Mouse (Mus musculus) midbrain, embryonic 15.5 days (tissue): ENCODE measurements around the gene Pan2. TPM values are rescaled to one million over a fixed set of nuclear protein-coding genes. Genes with fewer than 3 reads are reported as not detected.

Source experiments
- ATAC-seq: fragments of 200-750 bp; cut with Nextera tagmentation; replicated peaks from 2 replicates; pipeline ENCODE4 v1.8.0; 2017; ENCODE audit warnings: moderate TSS enrichment
- H3K27ac ChIP-seq: fragments of 300-500 bp; sonication (generic); 2 replicates; pipeline ENCODE4 v1.5.1; 2015; ENCODE audit warnings: mild to moderate bottlenecking, inconsistent platforms
- H3K27me3 ChIP-seq: fragments of 300-500 bp; sonication (generic); replicated peaks from 2 replicates; pipeline ENCODE4 v1.6.1; 2015; ENCODE audit warnings: inconsistent platforms
- H3K36me3 ChIP-seq: fragments of 300-500 bp; sonication (generic); replicated peaks from 2 replicates; pipeline ENCODE4 v1.6.1; 2015; ENCODE audit warnings: inconsistent platforms
- H3K4me1 ChIP-seq: fragments of 300-500 bp; sonication (generic); 2 replicates; pipeline ENCODE4 v1.6.1; 2015; ENCODE audit warnings: inconsistent platforms
- H3K4me2 ChIP-seq: fragments of 300-500 bp; sonication (generic); 2 replicates; pipeline ENCODE4 v1.6.1; 2015; ENCODE audit warnings: inconsistent platforms, mild to moderate bottlenecking, moderate library complexity
- H3K4me3 ChIP-seq: fragments of 300-500 bp; sonication (generic); 2 replicates; pipeline ENCODE4 v1.5.1; 2015; ENCODE audit warnings: mild to moderate bottlenecking, inconsistent platforms
- H3K9ac ChIP-seq: fragments of 300-500 bp; sonication (generic); 2 replicates; pipeline ENCODE4 v1.6.1; 2015; ENCODE audit warnings: mild to moderate bottlenecking, inconsistent platforms
- H3K9me3 ChIP-seq: fragments of 300-500 bp; sonication (generic); 2 replicates; pipeline ENCODE4 v1.6.1; 2016; ENCODE audit warnings: inconsistent platforms
- WGBS: fragments of 180-500 bp; shearing (Covaris S2); methylation state at CpG from one replicate; pipeline ENCODE4 v1.1.7; 2015; ENCODE audit warnings: mixed read lengths; 5-methylcytosine and 5-hydroxymethylcytosine counted together
- polyA plus RNA-seq: library from polyadenylated mRNA; unstranded; fragments of >200 nt; fragmentation: Nextera tagmentation; extraction: Ambion mirVana; gene quantifications from 2 replicates; pipeline ENCODE4 v1.2.1, GENCODE M21; 2015

The Pan2 gene
- polyA plus RNA-seq, 1 experiment from 2014 or later: 24.0 TPM

GRCm38 (mm10) chr10:128370021-128370420, 66.9 kb downstream of the Pan2 start:
- peaks cover 24% of the 10 kb centered on the region for H3K4me1 ChIP-seq
- 55% methylated on average over 5 of the region's 6 CpGs for WGBS

DNA sequence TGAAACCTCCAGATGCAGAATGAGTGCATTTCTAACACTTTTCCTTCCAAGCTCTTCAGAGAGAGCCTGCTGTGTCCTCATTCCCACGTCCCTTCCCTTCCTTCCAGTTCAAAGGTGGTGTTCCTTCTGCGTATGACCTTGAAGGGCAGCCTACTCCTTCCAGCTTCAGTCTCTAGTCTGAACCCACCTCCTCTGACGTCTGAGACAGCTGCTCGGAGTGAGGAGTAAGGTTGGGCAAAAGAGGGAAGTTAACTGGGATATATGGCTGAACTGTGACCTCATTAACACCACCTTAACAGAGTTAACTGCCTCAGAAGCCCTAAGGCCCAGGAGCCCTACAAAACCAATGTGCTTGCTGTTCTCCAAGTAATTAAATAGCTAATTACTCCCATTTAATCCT, 67.5 kb downstream of the Pan2 start:
- ATAC-seq: no peak
- Histone ChIP-seq H3K36me3 (no peaks in the 10 kb centered on the region), H3K4me2 (no peak overlapping the region), H3K4me3 (no peak overlapping the region), H3K27me3 (no peaks in the 10 kb centered on the region), H3K9ac (no peak overlapping the region), H3K9me3 (no peaks in the 10 kb centered on the region), H3K4me1 (peaks cover 24% of the 10 kb centered on the region), H3K27ac (no peak overlapping the region)
- WGBS: 75% methylated on average over 4 of the region's 4 CpGs

More at GRCm38 (mm10) chr10:128370021-128370420, 66.9 kb downstream of the Pan2 start:
- Histone ChIP-seq H3K4me3 (no peak overlapping the region), H3K4me2 (no peak overlapping the region), H3K9me3 (no peaks in the 10 kb centered on the region), H3K27ac (peak overlapping the region; percentile 96; the same call in 1 of the 2 replicates), H3K9ac (no peak overlapping the region), H3K36me3 (no peaks in the 10 kb centered on the region), H3K27me3 (no peaks in the 10 kb centered on the region)
- ATAC-seq: no peak

Other genes starting within 250 kb of the Pan2 start
- gene Ptges3, start 244.4 kb upstream of the Pan2 start, polyA plus RNA-seq: 351 and 372 TPM in 2 replicates
- gene Atp5b, start 220.1 kb upstream of the Pan2 start, polyA plus RNA-seq: 2,030 and 2,053 TPM in 2 replicates
- gene Baz2a, start 211.8 kb upstream of the Pan2 start, polyA plus RNA-seq: 9.2 and 10.9 TPM in 2 replicates
- gene Rbms2, start 123.0 kb upstream of the Pan2 start, polyA plus RNA-seq: 8.9 and 9.2 TPM in 2 replicates
- gene Gls2, start 108.9 kb upstream of the Pan2 start, polyA plus RNA-seq: 1.2 and 1.7 TPM in 2 replicates
- gene Spryd4, start 91.5 kb upstream of the Pan2 start, polyA plus RNA-seq: 20.2 and 21.4 TPM in 2 replicates
- 0.09 TPM in 1 of 2 replicates, not detected in the other for gene Mip, start 77.5 kb upstream of the Pan2 start, polyA plus RNA-seq
- 17.8 and 20.5 TPM in 2 replicates for gene Timeless, start 71.3 kb upstream of the Pan2 start, polyA plus RNA-seq
- gene Apon, start 49.2 kb upstream of the Pan2 start, polyA plus RNA-seq: not detected in 2 replicates
- gene Apof, start 34.7 kb upstream of the Pan2 start, polyA plus RNA-seq: 0.18 TPM in 1 of 2 replicates, not detected in the other
- 21.4 and 23.5 TPM in 2 replicates for gene Stat2, start 32.8 kb upstream of the Pan2 start, polyA plus RNA-seq
- not detected in 2 replicates for gene Il23a, start 4.6 kb upstream of the Pan2 start, polyA plus RNA-seq
- gene Cnpy2, start 19.1 kb downstream of the Pan2 start, polyA plus RNA-seq: 194 and 204 TPM in 2 replicates
- gene Cs, start 34.4 kb downstream of the Pan2 start, polyA plus RNA-seq: 256 and 257 TPM in 2 replicates
- gene Coq10a, start 65.7 kb downstream of the Pan2 start, polyA plus RNA-seq: 42.6 and 44.2 TPM in 2 replicates
- 15.0 and 15.6 TPM in 2 replicates for gene Ankrd52, start 73.8 kb downstream of the Pan2 start, polyA plus RNA-seq
- not detected in 2 replicates for gene Slc39a5, start 97.9 kb downstream of the Pan2 start, polyA plus RNA-seq
- gene Nabp2, start 108.2 kb downstream of the Pan2 start, polyA plus RNA-seq: 146 and 147 TPM in 2 replicates
- 105 and 107 TPM in 2 replicates for gene Rnf41, start 108.3 kb downstream of the Pan2 start, polyA plus RNA-seq
- gene Smarcc2, start 155.9 kb downstream of the Pan2 start, polyA plus RNA-seq: 201 and 209 TPM in 2 replicates
- 892 and 955 TPM in 2 replicates for gene Myl6, start 190.8 kb downstream of the Pan2 start, polyA plus RNA-seq
- gene Myl6b, start 195.3 kb downstream of the Pan2 start, polyA plus RNA-seq: 5.4 and 5.7 TPM in 2 replicates
- 10.5 and 11.1 TPM in 2 replicates for gene Esyt1, start 222.5 kb downstream of the Pan2 start, polyA plus RNA-seq
- 20.8 and 22.7 TPM in 2 replicates for gene Zc3h10, start 244.4 kb downstream of the Pan2 start, polyA plus RNA-seq
- 2,126 and 2,161 TPM in 2 replicates for gene Rpl41, start 246.0 kb downstream of the Pan2 start, polyA plus RNA-seq